Mouse (Mus musculus) lung, embryonic 14.5 days (tissue): Measurements from ENCODE around the gene Adgrl4. TPM values are rescaled to one million over a fixed set of nuclear protein-coding genes. Genes with fewer than 3 reads are reported as not detected.

Source experiments
- ATAC-seq: fragments of 200-750 bp; cut with Nextera tagmentation; 2 replicates; pipeline ENCODE4 v1.8.0; 2017; ENCODE audit warnings: mild to moderate bottlenecking, moderate TSS enrichment, moderate library complexity; ENCODE audit not compliant: insufficient read depth
- DNase-seq: peaks from one replicate; pipeline ENCODE4 v3.0.0-alpha.2; 2015
- H3K27ac ChIP-seq: fragments of 300-500 bp; sonication (generic); 2 replicates; pipeline ENCODE4 v1.5.1; 2014; ENCODE audit warnings: low read depth, mild to moderate bottlenecking, moderate library complexity
- H3K27me3 ChIP-seq: fragments of 300-500 bp; sonication (generic); 2 replicates; pipeline ENCODE4 v1.6.1; 2014; ENCODE audit warnings: low read length, control low read depth; ENCODE audit not compliant: insufficient read depth
- H3K36me3 ChIP-seq: fragments of 300-500 bp; sonication (generic); 2 replicates; pipeline ENCODE4 v1.6.1; 2014; ENCODE audit warnings: control low read depth; ENCODE audit not compliant: insufficient read depth
- H3K4me1 ChIP-seq: fragments of 300-500 bp; sonication (generic); 2 replicates; pipeline ENCODE4 v1.6.1; 2014; ENCODE audit warnings: antibody characterized with exemption, control low read depth; ENCODE audit not compliant: insufficient read depth
- H3K4me2 ChIP-seq: fragments of 300-500 bp; sonication (generic); 2 replicates; pipeline ENCODE4 v1.6.1; 2014; ENCODE audit warnings: mild to moderate bottlenecking
- H3K4me3 ChIP-seq: fragments of 300-500 bp; sonication (generic); 2 replicates; pipeline ENCODE4 v1.5.1; 2014; ENCODE audit warnings: low read depth, low read length
- H3K9ac ChIP-seq: fragments of 300-500 bp; sonication (generic); 2 replicates; pipeline ENCODE4 v1.6.1; 2014
- H3K9me3 ChIP-seq: fragments of 300-500 bp; sonication (generic); 2 replicates; pipeline ENCODE4 v1.6.1; 2016; ENCODE audit warnings: low read depth, low read length, control low read depth
- CTCF ChIP-seq: IDR thresholded peaks from 2 replicates; pipeline ENCODE4 v1.5.1; 2016; ENCODE audit warnings: antibody characterized with exemption, low read depth
- WGBS: fragments of 180-500 bp; shearing (Covaris S2); extraction: QIAGEN DNeasy Blood & Tissue Kit; methylation state at CpG from one replicate; pipeline ENCODE4 v1.1.7; 2014; 5-methylcytosine and 5-hydroxymethylcytosine counted together
- polyA plus RNA-seq: library from polyadenylated mRNA; unstranded; fragments of >200 nt; fragmentation: Nextera tagmentation; extraction: Ambion mirVana; gene quantifications from 2 replicates; pipeline ENCODE4 v1.2.1, GENCODE M21; 2014

The Adgrl4 gene
- polyA plus RNA-seq, 1 experiment from 2014 or later, result 15.9 TPM

DNA sequence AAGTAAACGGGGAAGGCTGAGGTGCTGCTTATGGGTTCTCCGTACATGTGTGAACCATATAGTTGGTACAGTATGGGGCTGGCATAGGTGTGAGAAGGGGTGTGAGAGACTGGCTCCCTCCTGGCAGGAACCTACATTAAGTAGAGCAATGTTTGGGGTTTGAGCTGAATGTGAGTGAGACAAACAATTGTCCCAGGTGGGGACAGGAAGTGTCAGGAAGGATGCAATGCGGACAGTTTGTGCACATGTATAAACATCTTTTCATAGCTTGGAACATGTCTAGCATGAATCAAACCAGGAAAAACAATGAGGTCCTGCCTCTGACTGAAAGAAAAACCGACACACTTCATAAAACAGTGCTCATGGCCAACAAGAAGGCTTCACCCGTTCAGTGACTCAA lies 5.8 kb downstream of the Adgrl4 start:
- Histone ChIP-seq H3K4me3 (no peak overlapping the region), H3K36me3 (no peaks in the 10 kb centered on the region), H3K4me1 (no peaks in the 10 kb centered on the region), H3K4me2 (no peak overlapping the region), H3K27ac (no peak overlapping the region), H3K9ac (no peak overlapping the region), H3K9me3 (no peaks in the 10 kb centered on the region), H3K27me3 (no peaks in the 10 kb centered on the region)
- ATAC-seq (no peak), DNase-seq (peak; percentile 18)
- 67% methylated on average over 5 of the region's 5 CpGs for WGBS
- no peak for TF ChIP-seq CTCF

DNA sequence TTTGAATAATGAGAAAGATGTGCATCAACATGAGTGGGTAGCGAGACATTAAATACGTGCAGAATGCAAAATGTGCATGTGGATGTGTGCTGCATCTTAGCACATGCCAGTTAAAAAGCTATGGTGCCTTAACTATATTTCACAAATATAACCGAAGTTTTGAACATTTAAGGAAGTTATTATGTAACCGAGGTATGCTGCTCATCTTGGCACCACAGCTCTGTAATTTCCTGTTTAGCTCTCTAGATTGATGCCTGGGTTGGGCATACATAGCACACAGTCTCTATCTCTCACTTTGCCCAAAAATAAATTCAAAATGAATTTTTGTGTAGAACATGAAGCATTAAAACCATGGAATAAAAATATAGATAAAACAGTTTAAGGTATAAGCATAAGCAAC lies 6.6 kb downstream of the Adgrl4 start:
- Histone ChIP-seq H3K4me1 (no peaks in the 10 kb centered on the region), H3K36me3 (no peaks in the 10 kb centered on the region), H3K9me3 (no peaks in the 10 kb centered on the region), H3K4me2 (no peak overlapping the region), H3K9ac (no peak overlapping the region), H3K27ac (no peak overlapping the region), H3K27me3 (no peaks in the 10 kb centered on the region), H3K4me3 (no peak overlapping the region)
- no peak for TF ChIP-seq CTCF
- ATAC-seq, result no peak
- DNase-seq, result no peak
- 78% methylated on average over 4 of the region's 4 CpGs for WGBS

DNA sequence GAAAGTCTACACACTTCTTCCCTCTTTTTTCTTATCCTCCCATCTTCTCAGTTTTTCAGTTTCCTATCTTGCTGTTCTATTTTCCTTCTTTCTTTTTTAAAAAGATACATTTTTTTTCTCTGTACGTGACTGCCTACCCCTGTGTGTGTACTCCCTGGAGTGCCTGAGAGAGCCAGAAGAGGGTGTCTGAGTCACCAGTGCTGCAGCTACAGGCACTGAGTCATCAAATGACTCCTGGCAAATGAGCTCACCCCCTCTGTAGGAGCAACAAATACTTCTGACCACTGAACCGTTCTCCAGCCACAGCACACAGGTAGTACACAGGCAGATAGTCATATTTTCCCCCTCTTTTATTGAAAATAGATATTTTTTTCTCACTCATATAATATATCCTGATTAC lies 8.2 kb downstream of the Adgrl4 start:
- Histone ChIP-seq H3K9ac (no peak overlapping the region), H3K27me3 (no peaks in the 10 kb centered on the region), H3K4me3 (no peak overlapping the region), H3K4me1 (no peaks in the 10 kb centered on the region), H3K4me2 (no peak overlapping the region), H3K36me3 (no peaks in the 10 kb centered on the region), H3K9me3 (no peaks in the 10 kb centered on the region), H3K27ac (no peak overlapping the region)
- DNase-seq, result no peak
- ATAC-seq, result peak; percentile 68; the same call in 1 of the 2 replicates
- no peak for TF ChIP-seq CTCF
- WGBS, result 36% methylated on average over 2 of the region's 2 CpGs

DNA sequence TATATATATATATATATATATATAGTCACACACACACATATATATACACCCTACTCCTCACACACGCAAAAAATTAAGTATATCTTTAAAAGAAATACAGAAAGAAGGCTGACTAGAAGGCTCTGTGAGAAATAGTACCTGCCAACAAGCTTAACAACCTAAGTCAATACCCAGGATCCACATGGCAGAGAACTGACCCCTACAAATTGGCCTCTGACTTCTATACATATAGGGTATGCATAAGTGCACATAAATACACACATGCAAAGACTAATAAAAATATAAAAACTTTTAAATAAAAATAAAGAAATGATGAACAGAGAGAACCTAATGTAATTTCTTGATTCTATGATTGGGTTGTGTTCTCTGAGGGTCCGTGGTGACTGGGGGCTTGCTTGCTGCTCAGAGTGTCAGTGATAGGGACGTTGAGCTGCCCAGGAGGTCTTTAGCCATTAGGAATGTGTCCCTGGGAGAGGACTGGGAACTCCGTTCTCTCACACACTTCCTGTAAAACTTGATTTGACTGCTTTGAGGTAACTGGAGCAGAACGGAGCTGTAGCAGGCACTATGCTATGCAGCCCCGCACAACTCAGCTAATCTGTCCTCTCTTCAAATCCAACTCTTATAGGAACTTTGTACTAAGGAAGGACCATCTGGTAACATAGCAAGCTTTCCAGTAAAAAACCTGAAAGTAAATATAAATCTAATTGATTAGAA lies 17.5 kb downstream of the Adgrl4 start:
- TF ChIP-seq CTCF, result no peak
- DNase-seq (no peak), ATAC-seq (no peak)
- Histone ChIP-seq H3K4me3 (no peak overlapping the region), H3K27me3 (no peaks in the 10 kb centered on the region), H3K9ac (no peak overlapping the region), H3K36me3 (no peaks in the 10 kb centered on the region), H3K9me3 (no peaks in the 10 kb centered on the region), H3K4me2 (no peak overlapping the region), H3K4me1 (no peaks in the 10 kb centered on the region), H3K27ac (no peak overlapping the region)
- 55% methylated on average over 6 of the region's 6 CpGs for WGBS

DNA sequence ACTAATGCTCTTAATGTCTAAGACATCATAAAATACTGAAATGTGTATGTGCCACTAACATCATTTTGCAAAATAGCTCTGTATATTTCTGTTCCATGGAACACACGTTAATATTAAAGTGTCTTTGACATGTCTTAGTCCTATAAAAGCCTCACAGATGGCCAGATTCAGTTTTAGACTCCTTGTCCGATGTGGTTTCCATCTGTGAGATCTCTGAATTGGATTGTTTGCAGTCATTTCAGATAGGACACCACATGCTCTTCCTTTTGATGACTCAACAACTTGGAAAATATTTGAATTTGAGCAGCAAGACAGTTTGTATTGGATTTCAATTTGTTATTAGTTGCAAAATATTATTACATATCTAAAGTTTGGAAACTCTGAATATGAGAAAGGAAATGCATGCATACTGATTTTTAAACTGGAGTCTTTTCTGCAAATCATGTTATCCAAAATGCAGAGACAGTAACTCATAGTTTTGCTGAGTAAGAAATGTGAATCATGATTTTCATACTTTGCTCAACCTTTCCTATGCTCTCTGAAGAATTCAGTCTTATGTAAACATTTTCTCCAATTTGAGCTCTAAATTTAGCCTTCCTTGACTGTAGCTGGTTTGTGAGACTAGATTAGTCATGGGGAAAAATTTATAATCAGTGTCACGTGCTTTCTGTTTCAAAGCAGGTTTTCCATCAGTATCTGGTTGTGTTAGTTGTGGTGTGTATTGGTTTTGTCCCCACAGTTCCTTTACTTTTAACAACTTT lies 21.9 kb downstream of the Adgrl4 start:
- Histone ChIP-seq H3K4me1 (no peaks in the 10 kb centered on the region), H3K9me3 (no peaks in the 10 kb centered on the region), H3K4me3 (no peak overlapping the region), H3K4me2 (no peak overlapping the region), H3K27me3 (no peaks in the 10 kb centered on the region), H3K9ac (no peak overlapping the region), H3K27ac (no peak overlapping the region), H3K36me3 (no peaks in the 10 kb centered on the region)
- WGBS, result 43% methylated on average over 3 of the region's 3 CpGs
- TF ChIP-seq CTCF, result no peak
- ATAC-seq, result no peak
- no peak for DNase-seq

DNA sequence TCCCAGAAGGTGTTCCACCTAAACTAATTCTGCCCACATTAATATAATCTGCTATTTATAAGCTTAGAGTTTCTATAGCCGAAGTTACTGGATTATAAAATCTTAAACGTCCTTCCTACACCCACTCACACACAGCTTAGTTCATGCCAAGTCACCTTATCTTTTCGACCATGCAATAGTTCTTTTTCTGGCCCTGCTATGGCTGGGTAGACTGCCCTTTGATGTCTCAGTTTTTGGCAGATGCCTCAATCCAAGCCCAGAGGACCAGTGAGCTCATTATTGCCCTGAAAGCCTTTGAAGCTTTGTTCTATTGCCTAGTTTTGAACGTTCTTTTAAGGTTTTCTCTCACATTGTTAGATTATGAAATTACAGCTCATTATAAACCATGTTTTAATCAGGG lies 27.5 kb downstream of the Adgrl4 start:
- Histone ChIP-seq H3K4me2 (no peak overlapping the region), H3K27ac (no peak overlapping the region), H3K9me3 (no peaks in the 10 kb centered on the region), H3K27me3 (no peaks in the 10 kb centered on the region), H3K36me3 (no peaks in the 10 kb centered on the region), H3K9ac (no peak overlapping the region), H3K4me3 (no peak overlapping the region), H3K4me1 (no peaks in the 10 kb centered on the region)
- no peak for TF ChIP-seq CTCF
- DNase-seq (no peak), ATAC-seq (no peak)
- WGBS, result 58% methylated on average over 4 of the region's 4 CpGs

DNA sequence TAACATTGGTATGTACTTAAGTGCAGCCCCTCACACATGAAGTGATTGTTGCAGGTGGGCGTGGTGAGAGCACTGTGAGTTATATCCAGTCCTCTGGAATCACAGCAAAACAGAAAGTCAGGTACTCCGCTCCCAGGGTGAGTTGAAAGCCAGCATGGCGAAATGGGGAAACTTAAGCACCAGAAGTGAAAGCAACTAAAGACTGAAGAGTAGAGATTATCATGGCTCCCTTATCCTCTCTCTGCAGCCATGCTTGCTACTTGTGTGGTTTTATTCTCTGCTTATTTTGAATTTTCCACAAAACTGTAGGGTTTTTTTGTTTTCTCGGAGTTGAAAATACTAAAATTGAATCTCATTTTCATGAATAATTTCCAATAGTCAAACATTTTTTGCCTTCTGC lies 51.2 kb downstream of the Adgrl4 start:
- no peaks in the 10 kb centered on the region for H3K27me3 ChIP-seq
- ATAC-seq (no peak), DNase-seq (no peak)
- H3K9ac ChIP-seq, result no peak overlapping the region
- WGBS, result 85% methylated on average over 4 of the region's 4 CpGs
- no peak for TF ChIP-seq CTCF
- H3K36me3 ChIP-seq, result no peaks in the 10 kb centered on the region
- H3K4me3 ChIP-seq, result no peak overlapping the region
- no peak overlapping the region for H3K27ac ChIP-seq
- H3K4me2 ChIP-seq, result no peak overlapping the region
- H3K4me1 ChIP-seq, result no peaks in the 10 kb centered on the region
- H3K9me3 ChIP-seq, result no peaks in the 10 kb centered on the region
